ENCODE assay signal across 8 mouse cellular contexts in genomic region chr8:84187065-84187755, GRCm38 (mm10). TPM values are rescaled to one million over a fixed set of nuclear protein-coding genes. Genes with fewer than 3 reads are reported as not detected.
A peak's percentile ranks its signal among the peaks of the same experiment; 100 is the strongest.
DNase-seq lines count a peak whose midpoint lies in the region; ATAC-seq lines count a peak whose summit lies in the region.

No protein-coding gene starts in this region.

- H3K9ac ChIP-seq in hindbrain, embryonic 11.5 days (ENCODE audit: low read depth, low read length), result peak overlapping the region; percentile 44
- H3K9ac ChIP-seq in limb, embryonic 15.5 days, result peak overlapping the region; percentile 26
- peak overlapping the region; percentile 29; the same call in 1 of the 2 replicates for H3K9ac ChIP-seq in midbrain, embryonic 14.5 days (replicated peaks; ENCODE audit: low read length)

- no peaks in the 10 kb centered on the region for H3K36me3 ChIP-seq in hindbrain, embryonic 11.5 days (ENCODE audit: control insufficient read depth, insufficient read depth, low read length)
- H3K36me3 ChIP-seq in limb, embryonic 15.5 days, result no peaks in the 10 kb centered on the region
- H3K36me3 ChIP-seq in midbrain, embryonic 14.5 days (ENCODE audit: control insufficient read depth, insufficient read depth, low read length), result no peaks in the 10 kb centered on the region

- no peaks in the 10 kb centered on the region for H3K9me3 ChIP-seq in hindbrain, embryonic 11.5 days (ENCODE audit: control insufficient read depth, low read length)
- H3K9me3 ChIP-seq in limb, embryonic 15.5 days, result no peaks in the 10 kb centered on the region
- H3K9me3 ChIP-seq in midbrain, embryonic 14.5 days (ENCODE audit: control insufficient read depth, low read length), result no peaks in the 10 kb centered on the region

- peak; percentile 59 for ATAC-seq in erythroblast, adult 5-6 weeks (replicated peaks; ENCODE audit: low FRiP score, poor library complexity, severe bottlenecking)
- ATAC-seq in hindbrain, embryonic 11.5 days (ENCODE audit: low FRiP score), result no peak
- ATAC-seq in limb, embryonic 15.5 days (ENCODE audit: insufficient number of reproducible peaks, low FRiP score, low TSS enrichment, low read depth), result no peak
- no peak for ATAC-seq in midbrain, embryonic 14.5 days (ENCODE audit: low FRiP score, low TSS enrichment)

- 7% methylated on average over 21 of the region's 21 CpGs for WGBS in hindbrain, embryonic 11.5 days
- 5% methylated on average over 21 of the region's 21 CpGs for WGBS in limb, embryonic 15.5 days
- 6% methylated on average over 21 of the region's 21 CpGs for WGBS in midbrain, embryonic 14.5 days

- H3K4me2 ChIP-seq in hindbrain, embryonic 11.5 days (replicated peaks; ENCODE audit: low read depth, low read length), result peak overlapping the region; percentile 58
- peak overlapping the region; percentile 81 for H3K4me2 ChIP-seq in limb, embryonic 15.5 days
- H3K4me2 ChIP-seq in midbrain, embryonic 14.5 days (ENCODE audit: low read length), result peak overlapping the region; percentile 52

- peaks cover 3% of the 10 kb centered on the region; the same call in 1 of the 2 replicates for H3K4me1 ChIP-seq in hindbrain, embryonic 11.5 days (replicated peaks; ENCODE audit: control insufficient read depth, insufficient read depth, low read length)
- H3K4me1 ChIP-seq in limb, embryonic 15.5 days, result peaks cover 47% of the 10 kb centered on the region
- peaks cover 24% of the 10 kb centered on the region for H3K4me1 ChIP-seq in midbrain, embryonic 14.5 days (ENCODE audit: control insufficient read depth, insufficient read depth, low read length)

- peak overlapping the region; percentile 25 for H3K4me3 ChIP-seq in hindbrain, embryonic 11.5 days (ENCODE audit: low read depth, low read length)
- peak overlapping the region; percentile 42 for H3K4me3 ChIP-seq in limb, embryonic 15.5 days
- H3K4me3 ChIP-seq in midbrain, embryonic 14.5 days (replicated peaks; ENCODE audit: low read depth, low read length), result peak overlapping the region; percentile 20; the same call in 1 of the 2 replicates

- peaks cover 2% of the 10 kb centered on the region; the same call in 1 of the 2 replicates for H3K27me3 ChIP-seq in hindbrain, embryonic 11.5 days (ENCODE audit: control insufficient read depth, insufficient read depth, low read length)
- no peaks in the 10 kb centered on the region for H3K27me3 ChIP-seq in limb, embryonic 15.5 days
- no peaks in the 10 kb centered on the region for H3K27me3 ChIP-seq in midbrain, embryonic 14.5 days (ENCODE audit: control insufficient read depth, insufficient read depth, low read length)

- peak; percentile 61 for DNase-seq in gastrocnemius, adult 18-20 months (ENCODE audit: low spot score)
- DNase-seq in gastrocnemius, postnatal 10 days, result no peak
- DNase-seq in adrenal gland, postnatal 14 days, result peak; percentile 68
- peak; percentile 78 for DNase-seq in hindbrain, embryonic 11.5 days (ENCODE audit: low spot score)
- DNase-seq in midbrain, embryonic 14.5 days, result peak; percentile 63
- peak; percentile 62 for DNase-seq in testis, postnatal 14 days (ENCODE audit: low spot score)

- no peak overlapping the region for H3K27ac ChIP-seq in hindbrain, embryonic 11.5 days (ENCODE audit: low read depth, low read length)
- H3K27ac ChIP-seq in limb, embryonic 15.5 days, result peak overlapping the region; percentile 69
- H3K27ac ChIP-seq in midbrain, embryonic 14.5 days (replicated peaks; ENCODE audit: low read depth, low read length), result 0 out of 2 replicates have a peak overlapping the region, but pooled peaks have one; percentile 41

RNA-seq across cellular contexts. Expression of gene Nanos3, which starts 2.2 kb away (rescaled TPM):
- total RNA-seq in gastrocnemius, adult 18-20 months (2021), result under 1 TPM in 1 of 2 experiments, not detected in 1; 0.82 TPM
- 1 to 10 TPM; 1.4 to 2.4 TPM for total RNA-seq in gastrocnemius, postnatal 10 days (2021)
- total RNA-seq in adrenal gland, postnatal 14 days (2021), result 0.67 and 1.2 TPM in 2 replicates
- total RNA-seq in erythroblast, adult 5-6 weeks (2015; ENCODE audit: low replicate concordance), result not detected in 2 replicates
- total RNA-seq in erythroblast, adult 5-6 weeks (2017; ENCODE audit: low replicate concordance), result not detected in 2 replicates
- 4.5 and 5.6 TPM in 2 replicates for polyA plus RNA-seq in hindbrain, embryonic 11.5 days (2014; fragmentation: Nextera tagmentation; extraction: Ambion mirVana)
- polyA plus RNA-seq in limb, embryonic 15.5 days (2015; fragmentation: Nextera tagmentation; extraction: Ambion mirVana), result 1.8 and 3.0 TPM in 2 replicates
- polyA plus RNA-seq in midbrain, embryonic 14.5 days (2014; fragmentation: Nextera tagmentation; extraction: Ambion mirVana), result 9.4 and 11.7 TPM in 2 replicates

RNA-seq across cellular contexts. Expression of gene 4930432K21Rik, which starts 39.4 kb away (rescaled TPM):
- under 1 TPM; 0.31 to 0.57 TPM for total RNA-seq in gastrocnemius, adult 18-20 months (2021)
- total RNA-seq in gastrocnemius, postnatal 10 days (2021), result under 1 TPM; 0.32 to 0.54 TPM
- 0.49 and 0.82 TPM in 2 replicates for total RNA-seq in adrenal gland, postnatal 14 days (2021)
- not detected in 2 replicates for total RNA-seq in erythroblast, adult 5-6 weeks (2015; ENCODE audit: low replicate concordance)
- 0.43 TPM in 1 of 2 replicates, not detected in the other for total RNA-seq in erythroblast, adult 5-6 weeks (2017; ENCODE audit: low replicate concordance)
- polyA plus RNA-seq in hindbrain, embryonic 11.5 days (2014; fragmentation: Nextera tagmentation; extraction: Ambion mirVana), result 0.57 and 0.88 TPM in 2 replicates
- polyA plus RNA-seq in limb, embryonic 15.5 days (2015; fragmentation: Nextera tagmentation; extraction: Ambion mirVana), result 1.1 and 1.3 TPM in 2 replicates
- 1.8 and 1.9 TPM in 2 replicates for polyA plus RNA-seq in midbrain, embryonic 14.5 days (2014; fragmentation: Nextera tagmentation; extraction: Ambion mirVana)

RNA-seq across cellular contexts. Expression of gene Cc2d1a, which starts 39.5 kb away (rescaled TPM):
- total RNA-seq in gastrocnemius, adult 18-20 months (2021), result 10 to 100 TPM; 15.8 to 16.3 TPM
- total RNA-seq in gastrocnemius, postnatal 10 days (2021), result 10 to 100 TPM; 12.5 to 13.9 TPM
- 23.8 and 31.0 TPM in 2 replicates for total RNA-seq in adrenal gland, postnatal 14 days (2021)
- 4.2 and 7.3 TPM in 2 replicates for total RNA-seq in erythroblast, adult 5-6 weeks (2015; ENCODE audit: low replicate concordance)
- total RNA-seq in erythroblast, adult 5-6 weeks (2017; ENCODE audit: low replicate concordance), result 0.60 and 2.5 TPM in 2 replicates
- 8.5 and 8.8 TPM in 2 replicates for polyA plus RNA-seq in hindbrain, embryonic 11.5 days (2014; fragmentation: Nextera tagmentation; extraction: Ambion mirVana)
- polyA plus RNA-seq in limb, embryonic 15.5 days (2015; fragmentation: Nextera tagmentation; extraction: Ambion mirVana), result 28.5 and 29.2 TPM in 2 replicates
- polyA plus RNA-seq in midbrain, embryonic 14.5 days (2014; fragmentation: Nextera tagmentation; extraction: Ambion mirVana), result 28.9 and 33.1 TPM in 2 replicates

RNA-seq across cellular contexts. Expression of gene Zswim4, which starts 49.6 kb away (rescaled TPM):
- 1 to 10 TPM; 6.6 to 7.2 TPM for total RNA-seq in gastrocnemius, adult 18-20 months (2021)
- total RNA-seq in gastrocnemius, postnatal 10 days (2021), result 1 to 10 TPM; 7.9 to 8.5 TPM
- 32.3 and 39.5 TPM in 2 replicates for total RNA-seq in adrenal gland, postnatal 14 days (2021)
- total RNA-seq in erythroblast, adult 5-6 weeks (2015; ENCODE audit: low replicate concordance), result 3.1 and 3.5 TPM in 2 replicates
- 6.3 and 7.4 TPM in 2 replicates for total RNA-seq in erythroblast, adult 5-6 weeks (2017; ENCODE audit: low replicate concordance)
- 22.5 and 26.1 TPM in 2 replicates for polyA plus RNA-seq in hindbrain, embryonic 11.5 days (2014; fragmentation: Nextera tagmentation; extraction: Ambion mirVana)
- polyA plus RNA-seq in limb, embryonic 15.5 days (2015; fragmentation: Nextera tagmentation; extraction: Ambion mirVana), result 13.5 and 15.1 TPM in 2 replicates
- polyA plus RNA-seq in midbrain, embryonic 14.5 days (2014; fragmentation: Nextera tagmentation; extraction: Ambion mirVana), result 28.7 and 35.6 TPM in 2 replicates
